Mouse (Mus musculus): Measurements from ENCODE around the gene Tssc4. TPM values are rescaled to one million over a fixed set of nuclear protein-coding genes. Genes with fewer than 3 reads are reported as not detected.

Tssc4 gene
- polyA plus RNA-seq, 1 experiment = 18.2 TPM

DNA sequence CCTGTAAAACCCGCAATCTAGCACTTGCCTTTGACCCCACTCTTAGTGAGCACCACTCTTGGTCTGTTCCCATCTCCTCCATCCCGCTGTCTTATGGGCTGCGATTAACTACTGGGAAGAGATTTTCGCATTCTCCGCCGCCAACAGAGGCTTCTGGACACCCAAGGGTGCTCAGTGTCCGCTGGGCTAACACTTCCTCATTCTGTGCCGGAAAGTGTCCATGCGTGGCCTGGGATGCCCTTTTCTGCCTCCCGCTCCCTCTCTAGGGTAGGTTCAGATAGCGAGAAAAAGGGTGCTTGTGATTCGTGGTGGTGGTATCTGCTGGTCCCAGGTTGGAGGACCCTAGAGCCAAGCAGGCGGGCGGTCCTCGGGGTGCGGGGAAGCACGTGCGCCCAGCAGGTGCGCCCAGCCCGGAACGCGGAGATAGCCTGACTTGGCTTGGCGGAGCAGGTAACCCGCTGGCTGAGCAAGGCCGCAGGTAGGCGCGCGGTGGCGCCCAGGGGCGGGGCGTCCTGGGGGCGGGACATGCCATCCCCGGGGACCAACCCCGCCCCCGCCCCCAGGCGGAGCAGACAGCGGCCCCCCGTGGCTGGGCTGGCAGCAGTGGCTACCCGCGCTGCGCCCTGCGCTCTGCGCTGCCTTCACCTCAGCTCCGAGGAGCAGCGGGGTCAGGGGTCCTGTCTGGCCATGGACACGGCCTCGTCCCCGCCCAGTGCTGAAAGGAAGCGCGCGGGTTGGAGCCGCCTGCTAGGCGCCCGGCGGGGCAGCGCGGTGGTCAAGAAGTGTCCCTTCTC, 37.8 kb downstream of the Tssc4 start:
- Histone ChIP-seq H3K9ac (ENCODE audit: low read depth, poor library complexity, severe bottlenecking) (peak overlapping the region; percentile 29; the same call in 1 of the 2 replicates), H3K4me3 (ENCODE audit: low read depth, low read length) (peak overlapping the region; percentile 55), H3K36me3 (ENCODE audit: control insufficient read depth, insufficient read depth, low read length, poor library complexity, severe bottlenecking) (no peaks in the 10 kb centered on the region), H3K27me3 (ENCODE audit: control insufficient read depth, insufficient read depth, low read length, poor library complexity, severe bottlenecking) (no peaks in the 10 kb centered on the region), H3K27ac (ENCODE audit: insufficient read depth, low read length) (no peak overlapping the region), H3K4me1 (ENCODE audit: control insufficient read depth, insufficient read depth, low read length) (no peaks in the 10 kb centered on the region), H3K9me3 (replicated peaks; ENCODE audit: control insufficient read depth, insufficient read depth, low read length, poor library complexity, severe bottlenecking) (no peaks in the 10 kb centered on the region)
- TF ChIP-seq CTCF (IDR thresholded peaks at IDR 0.05; ENCODE audit: low read depth, low read length) = peak; percentile 9
- no peak for TF ChIP-seq POLR2A (IDR thresholded peaks at IDR 0.05; ENCODE audit: insufficient read depth, low read length)

DNA sequence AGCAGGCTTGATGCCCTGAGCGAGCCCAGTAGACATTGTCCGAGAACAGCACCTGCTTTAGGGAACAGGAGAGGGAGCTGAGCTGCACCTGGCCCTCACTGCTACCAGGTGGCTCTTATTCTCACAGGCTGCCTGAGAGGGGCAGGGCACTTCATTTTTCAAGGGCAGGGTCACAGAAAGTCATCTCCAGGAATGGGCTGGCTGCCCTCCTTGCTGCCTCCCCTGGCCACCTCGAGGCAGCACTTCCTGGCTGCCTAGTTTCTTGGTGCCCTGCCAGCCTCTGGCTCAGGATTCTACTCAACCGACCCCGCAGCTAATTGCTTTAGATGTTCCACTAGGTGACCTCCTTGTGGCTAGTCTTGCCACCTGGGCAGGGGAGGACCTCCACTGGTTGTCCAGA, 39.2 kb downstream of the Tssc4 start:
- TF ChIP-seq POLR2A (IDR thresholded peaks at IDR 0.05; ENCODE audit: insufficient read depth, low read length) (no peak), EP300 (IDR thresholded peaks at IDR 0.05; ENCODE audit: insufficient read depth, low read depth, low read length) (no peak), CTCF (IDR thresholded peaks at IDR 0.05; ENCODE audit: low read depth, low read length) (no peak)
- no peaks in the 10 kb centered on the region for H3K36me3 ChIP-seq (ENCODE audit: control insufficient read depth, insufficient read depth, low read length, poor library complexity, severe bottlenecking)
- no peak overlapping the region for H3K27ac ChIP-seq (ENCODE audit: insufficient read depth, low read length)
- no peaks in the 10 kb centered on the region for H3K9me3 ChIP-seq (replicated peaks; ENCODE audit: control insufficient read depth, insufficient read depth, low read length, poor library complexity, severe bottlenecking)
- no peak overlapping the region for H3K4me3 ChIP-seq (ENCODE audit: low read depth, low read length)
- no peaks in the 10 kb centered on the region for H3K4me1 ChIP-seq (ENCODE audit: control insufficient read depth, insufficient read depth, low read length)
- H3K27me3 ChIP-seq (ENCODE audit: control insufficient read depth, insufficient read depth, low read length, poor library complexity, severe bottlenecking) = no peaks in the 10 kb centered on the region
- no peak overlapping the region for H3K9ac ChIP-seq (ENCODE audit: low read depth, poor library complexity, severe bottlenecking)

DNA sequence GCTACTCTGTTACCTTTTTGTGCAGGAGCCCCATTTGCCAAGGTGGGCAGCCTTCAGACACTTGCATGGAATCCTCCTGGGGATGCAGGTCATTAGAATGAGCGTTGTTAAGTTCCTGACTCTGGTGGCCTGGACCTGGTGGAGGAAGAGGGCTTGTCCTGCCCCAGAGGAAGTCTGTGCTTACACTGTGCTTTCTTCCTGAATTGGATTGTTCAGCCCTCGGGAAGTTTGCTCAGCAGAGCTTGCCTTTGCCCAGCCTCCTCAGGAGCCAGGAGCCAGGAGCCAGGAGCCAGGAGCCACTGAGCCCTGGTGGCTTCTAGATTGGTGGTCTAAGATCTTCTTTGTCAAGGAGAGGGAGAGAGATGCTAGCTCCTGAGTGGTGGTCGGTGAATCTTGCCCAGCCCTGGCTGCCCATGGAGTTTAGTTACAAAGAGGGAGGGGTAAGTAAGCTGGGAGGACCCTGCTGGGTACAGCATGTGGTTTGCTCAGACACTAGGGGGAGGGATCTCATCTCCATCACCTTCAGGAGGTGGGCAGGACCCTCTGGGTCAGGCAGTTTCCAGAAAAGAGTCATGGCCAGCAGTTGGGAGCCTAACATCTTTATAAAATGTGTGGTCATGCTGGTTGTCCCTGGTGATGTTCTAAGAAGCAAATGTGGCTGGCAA, 40.1 kb downstream of the Tssc4 start:
- Histone ChIP-seq H3K27ac (ENCODE audit: insufficient read depth, low read length) (no peak overlapping the region), H3K27me3 (ENCODE audit: control insufficient read depth, insufficient read depth, low read length, poor library complexity, severe bottlenecking) (no peaks in the 10 kb centered on the region), H3K9ac (ENCODE audit: low read depth, poor library complexity, severe bottlenecking) (no peak overlapping the region), H3K9me3 (replicated peaks; ENCODE audit: control insufficient read depth, insufficient read depth, low read length, poor library complexity, severe bottlenecking) (no peaks in the 10 kb centered on the region), H3K36me3 (ENCODE audit: control insufficient read depth, insufficient read depth, low read length, poor library complexity, severe bottlenecking) (no peaks in the 10 kb centered on the region), H3K4me1 (ENCODE audit: control insufficient read depth, insufficient read depth, low read length) (no peaks in the 10 kb centered on the region), H3K4me3 (ENCODE audit: low read depth, low read length) (no peak overlapping the region)
- TF ChIP-seq CTCF (IDR thresholded peaks at IDR 0.05; ENCODE audit: low read depth, low read length) = no peak
- TF ChIP-seq EP300 (IDR thresholded peaks at IDR 0.05; ENCODE audit: insufficient read depth, low read depth, low read length) = no peak

DNA sequence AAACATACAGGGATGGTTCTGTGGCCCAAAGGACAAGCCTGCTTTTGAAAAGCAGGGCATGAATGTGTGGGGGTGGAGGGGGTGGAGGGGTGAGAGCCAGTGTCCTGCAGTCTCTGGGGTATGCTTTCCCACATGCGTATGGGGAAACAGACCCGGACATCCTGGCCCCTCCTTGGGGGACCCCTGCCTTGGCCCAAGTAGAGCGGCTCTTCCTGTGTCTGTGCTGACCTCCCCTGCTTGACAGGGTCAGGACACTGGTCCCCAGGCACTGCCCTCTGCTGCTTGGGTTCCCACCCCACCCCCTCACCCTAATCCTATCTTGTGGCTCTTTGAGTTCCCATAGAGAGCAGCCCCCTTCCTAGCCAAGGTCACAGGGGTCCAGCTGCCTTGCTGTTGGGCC, 40.6 kb downstream of the Tssc4 start:
- Histone ChIP-seq H3K4me1 (ENCODE audit: control insufficient read depth, insufficient read depth, low read length) (no peaks in the 10 kb centered on the region), H3K36me3 (ENCODE audit: control insufficient read depth, insufficient read depth, low read length, poor library complexity, severe bottlenecking) (no peaks in the 10 kb centered on the region), H3K27ac (ENCODE audit: insufficient read depth, low read length) (no peak overlapping the region), H3K4me3 (ENCODE audit: low read depth, low read length) (no peak overlapping the region), H3K9ac (ENCODE audit: low read depth, poor library complexity, severe bottlenecking) (no peak overlapping the region), H3K27me3 (ENCODE audit: control insufficient read depth, insufficient read depth, low read length, poor library complexity, severe bottlenecking) (no peaks in the 10 kb centered on the region), H3K9me3 (replicated peaks; ENCODE audit: control insufficient read depth, insufficient read depth, low read length, poor library complexity, severe bottlenecking) (no peaks in the 10 kb centered on the region)
- TF ChIP-seq EP300 (IDR thresholded peaks at IDR 0.05; ENCODE audit: insufficient read depth, low read depth, low read length) (no peak), POLR2A (IDR thresholded peaks at IDR 0.05; ENCODE audit: insufficient read depth, low read length) (no peak), CTCF (IDR thresholded peaks at IDR 0.05; ENCODE audit: low read depth, low read length) (no peak)

GRCm38 (mm10) chr7:143110803-143111202, 41.8 kb downstream of the Tssc4 start:
- no peak overlapping the region for H3K4me3 ChIP-seq (ENCODE audit: low read depth, low read length)
- TF ChIP-seq EP300 (IDR thresholded peaks at IDR 0.05; ENCODE audit: insufficient read depth, low read depth, low read length) (no peak), CTCF (IDR thresholded peaks at IDR 0.05; ENCODE audit: low read depth, low read length) (peak; percentile 22)
- no peaks in the 10 kb centered on the region for H3K9me3 ChIP-seq (replicated peaks; ENCODE audit: control insufficient read depth, insufficient read depth, low read length, poor library complexity, severe bottlenecking)
- H3K27me3 ChIP-seq (ENCODE audit: control insufficient read depth, insufficient read depth, low read length, poor library complexity, severe bottlenecking) = no peaks in the 10 kb centered on the region
- H3K36me3 ChIP-seq (ENCODE audit: control insufficient read depth, insufficient read depth, low read length, poor library complexity, severe bottlenecking) = no peaks in the 10 kb centered on the region
- H3K27ac ChIP-seq (ENCODE audit: insufficient read depth, low read length) = no peak overlapping the region
- no peaks in the 10 kb centered on the region for H3K4me1 ChIP-seq (ENCODE audit: control insufficient read depth, insufficient read depth, low read length)
- no peak overlapping the region for H3K9ac ChIP-seq (ENCODE audit: low read depth, poor library complexity, severe bottlenecking)

DNA sequence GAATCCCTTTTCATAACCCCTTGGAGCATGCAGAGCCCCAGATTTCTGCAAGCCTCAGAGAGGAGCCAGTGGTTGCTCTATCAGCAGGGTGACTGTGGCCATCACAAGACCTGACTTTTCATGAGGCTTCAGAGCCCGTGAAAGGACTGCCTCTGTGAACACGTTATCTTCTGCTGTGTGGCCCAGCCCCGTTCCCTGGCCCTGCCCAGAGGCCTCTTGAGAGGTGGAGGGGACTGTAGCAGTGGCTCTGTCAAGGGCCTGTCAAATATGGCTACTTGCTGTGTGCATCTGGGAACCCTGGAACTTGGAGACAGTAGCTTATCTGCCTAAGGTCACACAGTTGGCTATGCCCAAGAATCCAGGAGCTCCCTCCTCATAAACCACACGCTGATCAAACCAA, 42.7 kb downstream of the Tssc4 start:
- no peak overlapping the region for H3K27ac ChIP-seq (ENCODE audit: insufficient read depth, low read length)
- H3K27me3 ChIP-seq (ENCODE audit: control insufficient read depth, insufficient read depth, low read length, poor library complexity, severe bottlenecking) = no peaks in the 10 kb centered on the region
- TF ChIP-seq EP300 (IDR thresholded peaks at IDR 0.05; ENCODE audit: insufficient read depth, low read depth, low read length) (no peak), POLR2A (IDR thresholded peaks at IDR 0.05; ENCODE audit: insufficient read depth, low read length) (no peak), CTCF (IDR thresholded peaks at IDR 0.05; ENCODE audit: low read depth, low read length) (no peak)
- peaks cover 2% of the 10 kb centered on the region for H3K4me1 ChIP-seq (ENCODE audit: control insufficient read depth, insufficient read depth, low read length)
- H3K4me3 ChIP-seq (ENCODE audit: low read depth, low read length) = no peak overlapping the region
- H3K9me3 ChIP-seq (replicated peaks; ENCODE audit: control insufficient read depth, insufficient read depth, low read length, poor library complexity, severe bottlenecking) = no peaks in the 10 kb centered on the region
- no peak overlapping the region for H3K9ac ChIP-seq (ENCODE audit: low read depth, poor library complexity, severe bottlenecking)
- H3K36me3 ChIP-seq (ENCODE audit: control insufficient read depth, insufficient read depth, low read length, poor library complexity, severe bottlenecking) = no peaks in the 10 kb centered on the region

Measured in ES-Bruce4 (cell line).